Mouse (Mus musculus) cerebellum, adult 9-11 months (tissue): ENCODE data around the gene Cdh3.

Source experiments
- DNase-seq: peaks from one replicate; pipeline ENCODE4 v3.0.0; 2022

The Cdh3 gene

GRCm38 (mm10) chr8:106527241-106528036 lies 16.7 kb downstream of the Cdh3 start:
- no peak for DNase-seq

- DNase-seq, result no peak
These were observed 18.0 kb downstream of the Cdh3 start for GRCm38 (mm10) chr8:106528596-106529249.

DNA sequence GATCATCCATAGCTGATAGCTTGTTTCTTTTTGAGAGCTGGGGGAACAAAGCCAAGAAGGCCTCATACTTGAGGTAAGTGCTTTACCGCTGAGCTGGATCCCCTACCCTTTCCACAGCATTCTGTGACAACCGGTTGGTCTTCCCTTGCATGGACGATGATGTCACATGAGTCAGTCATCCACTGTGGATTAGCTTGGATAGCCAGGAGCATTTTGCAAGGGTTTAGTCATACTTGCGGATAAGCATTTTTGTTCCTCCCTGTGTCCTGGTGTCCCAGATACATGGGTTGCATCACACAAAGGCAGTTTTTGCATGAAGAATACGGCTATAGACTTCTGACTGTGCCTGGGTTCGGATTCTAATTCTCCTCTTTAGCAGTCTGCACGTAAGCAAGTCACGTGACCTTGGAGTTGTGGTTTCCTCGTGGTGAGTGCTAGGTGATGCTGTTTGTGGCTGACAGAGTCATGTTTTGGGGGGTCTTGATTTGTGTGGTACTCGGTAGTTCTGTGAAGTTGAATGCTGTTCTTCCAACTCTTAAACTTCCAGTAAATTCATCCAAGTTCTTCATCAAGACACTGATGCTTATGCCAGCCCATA lies 19.3 kb downstream of the Cdh3 start:
- DNase-seq, result no peak

- no peak for DNase-seq
These were observed 19.9 kb downstream of the Cdh3 start for GRCm38 (mm10) chr8:106530566-106530965.

DNA sequence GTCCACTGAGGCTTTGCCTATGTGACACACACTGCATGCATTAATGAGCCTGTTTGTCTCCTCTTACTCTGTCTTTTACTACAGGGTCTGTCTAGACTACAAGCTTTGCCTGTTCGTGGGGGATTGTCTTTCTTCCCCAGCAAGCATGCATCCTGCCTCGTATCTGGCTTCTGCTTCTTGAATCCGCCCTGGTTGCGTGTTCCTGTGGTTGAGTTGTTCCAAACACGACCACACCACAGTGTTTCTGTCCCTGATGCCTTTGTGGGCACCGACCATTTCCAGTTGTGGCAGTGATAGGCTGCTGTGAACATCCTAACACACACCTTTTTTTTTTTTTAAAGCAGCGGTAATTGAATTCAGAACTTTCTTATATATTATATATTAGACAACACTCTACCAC lies 23.0 kb downstream of the Cdh3 start:
- no peak for DNase-seq

DNA sequence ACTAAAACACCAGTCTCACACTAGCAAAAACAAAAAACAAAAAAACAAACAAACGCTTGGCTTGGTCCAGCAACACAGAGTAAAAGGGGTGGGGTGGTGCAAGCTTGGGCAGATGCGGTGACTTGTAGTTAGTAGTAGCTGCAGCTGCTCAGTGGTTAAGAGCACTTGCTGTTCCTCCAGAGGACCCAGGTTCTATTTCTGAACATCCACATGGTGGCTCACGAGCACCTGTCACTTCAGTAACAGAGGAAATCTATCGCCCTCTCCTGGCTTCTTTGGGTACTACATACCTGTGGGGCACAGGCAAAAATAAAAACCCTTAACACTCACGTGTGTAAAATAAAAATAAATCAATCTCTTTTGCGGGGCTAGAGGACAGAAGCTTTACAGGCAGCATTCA lies 23.8 kb downstream of the Cdh3 start:
- DNase-seq, result peak; percentile 12

- no peak for DNase-seq
These were observed 24.8 kb downstream of the Cdh3 start for GRCm38 (mm10) chr8:106535448-106535847.

DNA sequence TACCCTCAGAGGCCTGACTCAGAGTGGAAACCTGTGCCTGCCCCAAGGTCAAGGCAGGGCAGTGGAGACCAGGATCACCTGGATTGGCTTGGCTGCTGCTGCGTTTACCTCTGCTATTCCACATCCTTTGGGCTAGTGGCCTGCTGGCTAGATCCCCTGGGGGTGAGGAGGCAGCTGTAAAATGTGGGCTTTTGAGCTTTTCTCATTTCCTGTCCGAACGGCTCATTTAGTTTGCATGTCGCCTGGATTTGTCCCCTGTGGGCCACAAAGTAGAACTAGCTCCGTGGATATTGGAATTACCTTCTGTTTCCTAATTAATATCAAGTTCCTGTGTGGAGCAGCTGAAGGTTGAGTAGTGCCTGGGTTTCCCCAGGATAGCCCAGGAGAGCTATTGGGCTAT lies 28.5 kb downstream of the Cdh3 start:
- no peak for DNase-seq

DNA sequence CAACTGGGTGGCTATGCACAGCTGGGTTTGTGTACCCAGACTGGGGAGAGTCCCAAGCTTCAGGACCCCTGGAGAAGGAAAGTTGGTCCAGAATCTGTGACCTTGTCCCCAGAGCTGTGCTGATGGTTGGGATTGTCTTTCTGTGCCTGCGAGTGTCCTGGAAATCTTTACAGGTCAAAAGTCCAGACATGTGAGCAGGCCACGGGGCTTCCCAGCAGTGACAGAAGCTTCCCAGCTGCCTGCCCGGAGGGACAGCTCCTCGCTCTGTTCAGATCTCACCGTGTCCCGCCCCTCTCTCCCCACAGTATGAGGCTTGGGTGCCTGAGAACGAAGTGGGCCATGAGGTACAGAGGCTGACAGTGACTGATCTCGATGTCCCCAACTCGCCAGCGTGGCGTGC lies 30.3 kb downstream of the Cdh3 start:
- DNase-seq, result no peak

- DNase-seq, result no peak
These were observed 32.4 kb downstream of the Cdh3 start for GRCm38 (mm10) chr8:106543043-106543442.

DNA sequence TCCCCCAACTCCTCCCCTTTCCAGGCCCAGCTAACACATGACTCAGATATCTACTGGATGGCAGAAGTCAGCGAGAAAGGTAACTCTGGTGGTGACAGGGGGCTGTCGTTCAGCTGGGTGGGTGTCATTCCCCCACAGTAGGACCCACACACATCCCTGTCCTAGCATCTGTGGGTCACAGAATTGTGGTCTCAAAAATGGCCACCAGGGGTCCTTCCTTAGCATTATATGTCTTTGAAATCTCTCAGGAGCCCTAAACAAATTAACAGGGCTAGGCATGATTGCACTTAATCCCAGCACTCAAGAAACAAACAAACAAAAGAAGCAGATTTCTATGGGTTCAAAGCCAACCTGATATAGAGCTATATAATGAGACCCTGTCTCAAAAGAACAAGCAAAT lies 34.5 kb downstream of the Cdh3 start:
- no peak for DNase-seq

DNA sequence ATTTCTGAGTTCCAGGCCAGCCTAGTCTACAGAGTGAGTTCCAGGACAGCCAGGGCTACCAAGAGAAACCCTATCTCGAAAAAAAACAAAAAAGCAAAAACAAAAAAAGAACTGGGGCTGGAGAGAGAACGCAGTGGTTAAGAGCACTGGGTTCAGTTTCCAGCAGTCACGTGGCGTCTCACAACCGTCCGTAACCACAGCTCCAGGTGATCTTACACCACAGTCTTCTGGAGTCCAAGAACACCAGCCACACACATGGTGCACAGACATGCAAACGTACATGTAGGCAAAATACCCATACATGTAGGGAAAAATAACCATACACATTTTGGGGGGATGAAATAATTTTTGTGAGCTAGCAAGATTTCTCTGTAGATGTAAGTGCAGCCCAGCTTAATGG lies 36.1 kb downstream of the Cdh3 start:
- no peak for DNase-seq

- DNase-seq, result no peak
These were observed 37.8 kb downstream of the Cdh3 start for GRCm38 (mm10) chr8:106548366-106548936.

GRCm38 (mm10) chr8:106550906-106551305 lies 40.2 kb downstream of the Cdh3 start:
- DNase-seq, result no peak

DNA sequence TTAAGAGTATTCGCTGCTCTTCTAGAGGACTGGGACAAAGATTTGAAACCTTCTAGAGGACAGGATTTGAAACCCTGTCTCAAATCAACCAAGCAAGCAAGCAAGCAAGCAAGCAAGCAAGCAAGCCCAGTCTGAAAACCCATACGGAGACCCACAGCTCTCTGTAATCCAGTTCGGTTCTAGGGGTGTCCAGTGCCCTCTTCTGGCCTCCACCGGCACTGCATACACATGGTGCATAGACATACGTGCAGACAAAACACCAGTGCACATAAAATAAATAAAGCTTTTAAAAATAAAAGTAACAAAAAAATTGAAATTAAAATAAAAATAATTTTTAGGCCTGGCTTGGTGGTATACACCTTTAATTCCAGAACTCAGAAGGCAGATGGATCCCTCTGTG lies 43.3 kb downstream of the Cdh3 start:
- DNase-seq, result no peak

- DNase-seq, result no peak
These were observed 45.5 kb downstream of the Cdh3 start for GRCm38 (mm10) chr8:106556068-106556645.

DNA sequence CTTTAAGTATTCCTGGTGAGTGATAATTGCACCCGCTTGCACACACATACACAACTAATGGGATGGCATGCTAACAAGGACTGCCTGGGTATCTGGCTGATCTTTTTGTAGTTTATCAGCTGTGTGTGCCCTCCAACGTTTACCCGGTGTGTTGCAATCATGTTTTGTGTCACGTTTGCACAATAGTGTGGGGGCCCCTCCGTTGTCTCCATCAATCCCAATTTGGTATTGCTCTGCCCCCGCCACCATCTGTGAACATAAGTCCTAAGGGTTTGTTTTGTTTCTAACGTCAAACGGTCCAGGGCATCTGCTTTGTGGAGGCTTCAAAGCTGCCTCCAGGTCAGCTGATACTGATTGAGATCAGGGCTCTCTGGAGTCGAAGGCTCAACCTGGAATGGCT lies 49.2 kb downstream of the Cdh3 start:
- DNase-seq, result no peak

GRCm38 (mm10) chr8:106561097-106561865 lies 50.6 kb downstream of the Cdh3 start:
- peak; percentile 11 for DNase-seq

GRCm38 (mm10) chr8:106563691-106564182 lies 53.0 kb downstream of the Cdh3 start:
- DNase-seq, result no peak

GRCm38 (mm10) chr8:106569006-106569405 lies 58.3 kb downstream of the Cdh3 start:
- no peak for DNase-seq

- no peak for DNase-seq
These were observed 59.7 kb downstream of the Cdh3 start for GRCm38 (mm10) chr8:106570386-106570785.

GRCm38 (mm10) chr8:106571551-106572172 lies 61.0 kb downstream of the Cdh3 start:
- DNase-seq, result no peak
